Mouse (Mus musculus): ENCODE data around the gene Csmd2. TPM values are rescaled to one million over a fixed set of nuclear protein-coding genes. Genes with fewer than 3 reads are reported as not detected.

Gene Csmd2
- polyA plus RNA-seq, 1 experiment, result 0.03 TPM

DNA sequence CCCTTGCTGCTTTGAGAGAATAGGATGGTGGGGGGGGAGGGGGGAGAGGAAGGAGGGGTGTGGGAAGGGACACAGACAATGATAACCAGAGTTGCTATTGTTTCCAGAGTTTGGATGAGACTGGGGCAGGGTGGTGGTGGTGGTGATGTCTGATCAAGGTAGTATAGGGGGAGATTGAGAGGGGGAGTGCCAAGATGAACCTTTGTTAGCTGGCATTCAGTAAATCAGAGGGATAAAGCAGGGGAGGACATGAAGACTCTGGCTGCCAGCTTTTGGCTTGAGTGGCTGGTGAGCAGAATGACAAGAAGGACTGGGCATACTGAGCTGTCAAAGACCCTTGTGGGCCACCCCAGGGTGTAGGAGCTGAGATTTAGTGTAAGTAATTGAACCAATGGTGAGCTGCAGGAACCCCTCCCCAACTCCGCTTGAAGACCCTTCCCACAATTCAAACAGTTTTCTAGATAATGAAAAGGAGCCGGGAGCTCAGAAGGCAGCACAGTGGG, 254.2 kb downstream of the Csmd2 start:
- no peaks in the 10 kb centered on the region for H3K27me3 ChIP-seq (replicated peaks; ENCODE audit: control insufficient read depth, insufficient read depth, low read length)

DNA sequence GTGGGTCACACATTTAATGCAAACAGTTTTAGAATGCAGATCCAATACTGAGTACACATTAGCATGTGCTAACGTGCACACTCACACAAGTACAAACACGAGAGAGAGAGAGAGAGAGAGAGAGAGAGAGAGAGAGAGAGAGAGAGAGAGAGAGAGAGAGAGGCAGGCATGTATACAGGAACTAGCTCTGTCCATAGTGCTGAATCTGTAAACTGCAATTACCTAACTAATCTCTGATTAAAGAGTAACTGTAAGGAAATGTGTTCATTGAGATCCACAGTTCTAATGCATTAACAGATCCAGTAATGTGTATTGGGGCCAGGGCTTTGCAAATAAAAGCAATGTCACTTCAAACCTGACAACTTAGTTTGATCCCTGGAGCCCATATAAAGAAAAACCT, 257.5 kb downstream of the Csmd2 start:
- WGBS, result 17% methylated on average over 2 of the region's 2 CpGs

More for the DNA sequence above, 254.2 kb downstream of the Csmd2 start:
- 77% methylated on average over 2 of the region's 2 CpGs for WGBS
- no peak for TF ChIP-seq POLR2A (IDR thresholded peaks at IDR 0.05; ENCODE audit: low read depth, low read length)
- no peak for TF ChIP-seq CTCF (conservative IDR thresholded peaks at IDR 0.05; ENCODE audit: insufficient read depth, insufficient read length, low read depth, low read length)
- Histone ChIP-seq H3K4me1 (ENCODE audit: control insufficient read depth, insufficient read depth, low read length) (no peaks in the 10 kb centered on the region), H3K27ac (ENCODE audit: insufficient read depth, low read depth, low read length) (no peak overlapping the region), H3K4me3 (ENCODE audit: insufficient read depth, low read depth, low read length) (no peak overlapping the region), H3K36me3 (ENCODE audit: control insufficient read depth, insufficient read depth, low read length) (no peaks in the 10 kb centered on the region)
- no peak for DNase-seq

DNA sequence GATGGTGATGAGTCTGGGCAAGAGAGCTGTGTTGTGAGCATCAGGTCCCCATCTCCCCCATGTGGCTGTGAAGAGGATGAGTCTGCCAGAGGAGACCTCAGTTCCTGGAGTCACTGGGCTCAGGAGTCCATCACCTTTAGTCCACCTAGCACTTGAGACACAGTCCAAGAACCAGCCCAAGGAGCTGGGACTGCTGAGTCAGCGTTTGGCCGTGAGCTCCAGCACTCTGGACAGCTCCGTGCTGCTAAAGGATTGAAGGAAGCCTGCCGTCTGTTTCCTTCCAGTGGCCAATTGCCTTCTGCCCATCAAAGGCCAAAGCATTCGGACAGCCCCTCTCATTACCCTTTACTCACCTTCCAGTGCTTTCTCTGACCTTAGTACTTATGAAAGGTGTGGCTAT, 261.0 kb downstream of the Csmd2 start:
- peak; percentile 17 for DNase-seq
- no peak overlapping the region for H3K27ac ChIP-seq (ENCODE audit: insufficient read depth, low read depth, low read length)
- no peak overlapping the region for H3K4me3 ChIP-seq (ENCODE audit: insufficient read depth, low read depth, low read length)
- H3K27me3 ChIP-seq (replicated peaks; ENCODE audit: control insufficient read depth, insufficient read depth, low read length), result no peaks in the 10 kb centered on the region
- WGBS, result 10% methylated on average over 5 of the region's 5 CpGs
- TF ChIP-seq CTCF (conservative IDR thresholded peaks at IDR 0.05; ENCODE audit: insufficient read depth, insufficient read length, low read depth, low read length), result no peak
- TF ChIP-seq POLR2A (IDR thresholded peaks at IDR 0.05; ENCODE audit: low read depth, low read length), result no peak
- H3K36me3 ChIP-seq (ENCODE audit: control insufficient read depth, insufficient read depth, low read length), result no peaks in the 10 kb centered on the region
- H3K4me1 ChIP-seq (ENCODE audit: control insufficient read depth, insufficient read depth, low read length), result no peaks in the 10 kb centered on the region

More for the DNA sequence above, 257.5 kb downstream of the Csmd2 start:
- Histone ChIP-seq H3K27me3 (replicated peaks; ENCODE audit: control insufficient read depth, insufficient read depth, low read length) (no peaks in the 10 kb centered on the region), H3K27ac (ENCODE audit: insufficient read depth, low read depth, low read length) (no peak overlapping the region), H3K36me3 (ENCODE audit: control insufficient read depth, insufficient read depth, low read length) (no peaks in the 10 kb centered on the region), H3K4me1 (ENCODE audit: control insufficient read depth, insufficient read depth, low read length) (no peaks in the 10 kb centered on the region), H3K4me3 (ENCODE audit: insufficient read depth, low read depth, low read length) (no peak overlapping the region)
- TF ChIP-seq POLR2A (IDR thresholded peaks at IDR 0.05; ENCODE audit: low read depth, low read length) (no peak), CTCF (conservative IDR thresholded peaks at IDR 0.05; ENCODE audit: insufficient read depth, insufficient read length, low read depth, low read length) (no peak)
- DNase-seq, result no peak

DNA sequence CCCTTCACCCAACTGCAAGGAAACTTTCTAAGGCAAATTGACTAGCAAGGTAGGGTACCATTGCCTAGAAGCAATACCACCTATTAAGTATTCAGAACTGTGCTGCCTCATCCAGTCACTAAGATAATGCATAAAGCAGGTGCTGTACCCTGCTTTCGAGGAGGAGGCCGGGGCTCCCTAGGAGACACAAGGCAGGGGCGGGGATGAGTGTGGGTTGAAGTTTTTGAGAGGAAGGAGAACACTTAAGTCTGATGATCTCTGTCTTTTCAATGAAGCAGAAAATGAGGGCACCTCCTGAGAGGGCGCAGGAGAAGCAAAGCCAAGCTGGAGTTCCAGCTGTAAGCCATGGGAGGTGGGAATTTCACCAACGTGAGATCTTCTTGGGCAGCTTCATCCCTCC, 271.6 kb downstream of the Csmd2 start:
- Histone ChIP-seq H3K36me3 (ENCODE audit: control insufficient read depth, insufficient read depth, low read length) (no peaks in the 10 kb centered on the region), H3K4me3 (ENCODE audit: insufficient read depth, low read depth, low read length) (no peak overlapping the region), H3K27ac (ENCODE audit: insufficient read depth, low read depth, low read length) (no peak overlapping the region), H3K27me3 (replicated peaks; ENCODE audit: control insufficient read depth, insufficient read depth, low read length) (no peaks in the 10 kb centered on the region), H3K4me1 (ENCODE audit: control insufficient read depth, insufficient read depth, low read length) (no peaks in the 10 kb centered on the region)
- 66% methylated on average over 5 of the region's 5 CpGs for WGBS
- no peak for DNase-seq
- TF ChIP-seq CTCF (conservative IDR thresholded peaks at IDR 0.05; ENCODE audit: insufficient read depth, insufficient read length, low read depth, low read length), result no peak
- no peak for TF ChIP-seq POLR2A (IDR thresholded peaks at IDR 0.05; ENCODE audit: low read depth, low read length)

DNA sequence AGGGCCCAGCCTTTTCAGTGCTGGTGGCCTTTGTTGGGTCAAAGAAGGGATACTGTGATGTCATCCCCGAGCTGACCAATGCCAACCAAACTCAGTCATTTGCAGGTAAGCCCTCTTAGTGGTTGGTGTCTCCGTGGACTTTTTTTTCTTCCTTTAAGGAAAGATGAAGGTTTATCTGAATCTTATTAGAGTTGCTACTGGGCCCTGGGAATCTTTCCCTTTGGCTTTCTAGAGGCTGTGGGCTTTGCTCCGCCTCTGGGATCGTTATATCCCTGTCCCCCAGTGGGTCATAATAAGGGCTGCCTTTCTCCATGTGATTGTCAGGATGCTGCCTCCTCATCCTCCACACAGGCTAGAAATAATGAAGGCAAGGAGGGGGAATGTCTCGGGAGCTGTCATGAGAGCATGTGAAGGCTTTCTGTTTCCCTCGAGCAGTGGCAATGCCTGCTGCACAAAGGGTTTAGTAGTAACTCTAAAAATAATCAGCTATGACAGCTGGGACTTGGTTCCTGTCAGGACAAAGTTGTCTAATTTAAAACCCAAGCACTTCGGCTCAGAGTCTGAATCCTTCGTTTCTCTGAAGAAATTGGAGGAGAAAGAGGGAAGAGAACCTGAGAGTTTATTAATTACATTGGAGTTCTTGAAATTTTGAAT, 273.4 kb downstream of the Csmd2 start, which contains the start of gene Hmgb4:
Gene Hmgb4 (minus strand): TSS at position 51 of the 654 bp plus-strand sequence.
- no peaks in the 10 kb centered on the region for H3K27me3 ChIP-seq (replicated peaks; ENCODE audit: control insufficient read depth, insufficient read depth, low read length)
- H3K36me3 ChIP-seq (ENCODE audit: control insufficient read depth, insufficient read depth, low read length), result no peaks in the 10 kb centered on the region
- H3K4me3 ChIP-seq (ENCODE audit: insufficient read depth, low read depth, low read length), result no peak within 1 kb of the TSS
- no peak for DNase-seq
- no peaks in the 10 kb centered on the region for H3K4me1 ChIP-seq (ENCODE audit: control insufficient read depth, insufficient read depth, low read length)
- 64% methylated on average over 8 of the region's 8 CpGs for WGBS
- TF ChIP-seq POLR2A (IDR thresholded peaks at IDR 0.05; ENCODE audit: low read depth, low read length), result no peak
- TF ChIP-seq CTCF (conservative IDR thresholded peaks at IDR 0.05; ENCODE audit: insufficient read depth, insufficient read length, low read depth, low read length), result no peak
- no peak within 1 kb of the TSS for H3K27ac ChIP-seq (ENCODE audit: insufficient read depth, low read depth, low read length)

DNA sequence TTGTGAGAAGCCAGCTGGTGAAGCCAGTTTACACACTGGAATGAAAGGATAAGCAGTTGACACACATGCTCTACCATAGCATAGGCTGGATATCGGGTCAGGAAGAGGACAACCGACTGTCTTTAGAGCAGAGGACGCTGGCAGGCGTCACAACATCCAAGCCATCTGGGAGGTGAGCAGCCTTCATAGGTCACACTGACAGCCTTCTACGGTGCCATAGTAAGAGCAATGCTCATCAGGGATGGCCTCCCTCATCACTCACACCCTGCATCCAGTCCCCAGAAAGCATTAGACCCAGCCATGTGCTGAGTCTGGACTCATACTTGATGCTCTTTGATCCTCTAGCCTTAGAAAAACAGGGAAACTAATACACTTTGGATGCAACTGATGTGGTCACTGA, 276.8 kb downstream of the Csmd2 start:
- WGBS, result 84% methylated on average over 5 of the region's 5 CpGs
- H3K36me3 ChIP-seq (ENCODE audit: control insufficient read depth, insufficient read depth, low read length), result no peaks in the 10 kb centered on the region
- H3K4me3 ChIP-seq (ENCODE audit: insufficient read depth, low read depth, low read length), result no peak overlapping the region
- DNase-seq, result no peak
- no peak for TF ChIP-seq POLR2A (IDR thresholded peaks at IDR 0.05; ENCODE audit: low read depth, low read length)
- no peak for TF ChIP-seq CTCF (conservative IDR thresholded peaks at IDR 0.05; ENCODE audit: insufficient read depth, insufficient read length, low read depth, low read length)
- H3K27ac ChIP-seq (ENCODE audit: insufficient read depth, low read depth, low read length), result no peak overlapping the region
- no peaks in the 10 kb centered on the region for H3K4me1 ChIP-seq (ENCODE audit: control insufficient read depth, insufficient read depth, low read length)
- H3K27me3 ChIP-seq (replicated peaks; ENCODE audit: control insufficient read depth, insufficient read depth, low read length), result no peaks in the 10 kb centered on the region

DNA sequence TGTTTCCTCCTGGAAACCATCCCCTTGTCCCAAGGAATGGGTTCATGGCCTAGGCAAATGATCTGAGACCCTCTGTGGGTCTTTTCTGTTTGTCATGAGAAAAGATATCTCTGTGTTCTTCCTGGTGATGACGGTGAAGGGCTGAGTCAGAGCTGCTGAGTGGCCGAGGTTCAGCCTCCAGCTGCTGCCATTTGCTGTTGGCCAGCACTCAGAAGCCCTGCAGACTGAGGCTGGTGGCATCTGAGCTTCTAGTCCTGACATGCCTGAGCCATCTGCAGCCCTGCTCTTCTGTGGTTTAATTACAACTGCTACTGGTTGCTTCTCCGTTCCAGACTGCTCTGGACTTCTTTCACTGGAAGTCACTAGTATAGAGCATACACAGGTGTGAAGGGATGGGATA, 277.7 kb downstream of the Csmd2 start:
- Histone ChIP-seq H3K4me1 (ENCODE audit: control insufficient read depth, insufficient read depth, low read length) (no peaks in the 10 kb centered on the region), H3K4me3 (ENCODE audit: insufficient read depth, low read depth, low read length) (no peak overlapping the region), H3K27ac (ENCODE audit: insufficient read depth, low read depth, low read length) (no peak overlapping the region), H3K36me3 (ENCODE audit: control insufficient read depth, insufficient read depth, low read length) (no peaks in the 10 kb centered on the region), H3K27me3 (replicated peaks; ENCODE audit: control insufficient read depth, insufficient read depth, low read length) (no peaks in the 10 kb centered on the region)
- DNase-seq, result no peak
- WGBS, result 78% methylated on average over 3 of the region's 3 CpGs
- no peak for TF ChIP-seq CTCF (conservative IDR thresholded peaks at IDR 0.05; ENCODE audit: insufficient read depth, insufficient read length, low read depth, low read length)
- TF ChIP-seq POLR2A (IDR thresholded peaks at IDR 0.05; ENCODE audit: low read depth, low read length), result no peak
